Mouse (Mus musculus): ENCODE measurements around the gene Ssb. TPM values are rescaled to one million over a fixed set of nuclear protein-coding genes. Genes with fewer than 3 reads are reported as not detected.

Gene Ssb
- polyA plus RNA-seq, 1 experiment from 2014 or later: 233 TPM

DNA sequence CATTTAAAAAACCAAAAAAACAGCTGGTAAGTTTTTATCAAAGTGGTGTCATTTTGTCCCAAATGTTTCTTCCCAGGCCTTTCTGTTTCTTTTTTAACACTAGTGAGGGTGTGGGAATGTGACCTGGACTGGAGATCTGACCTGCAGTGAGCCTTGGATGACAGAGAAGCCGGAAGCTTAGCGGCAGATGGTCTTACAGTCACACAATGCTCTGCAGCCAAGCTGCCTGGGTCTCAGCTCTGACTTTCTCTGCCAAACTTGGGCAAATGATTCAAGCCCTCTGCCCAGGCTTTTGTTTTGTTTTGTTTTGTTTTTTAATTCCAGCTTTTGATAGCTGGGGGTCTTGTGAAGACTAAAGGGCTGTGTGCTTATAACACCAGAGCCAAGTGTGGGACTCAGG, 35.0 kb upstream of the Ssb start:
- WGBS (ENCODE audit: insufficient replicate concordance): 82% methylated on average over 2 of the region's 2 CpGs
- H3K27me3 ChIP-seq (ENCODE audit: control insufficient read depth, insufficient read depth, low read length): no peaks in the 10 kb centered on the region
- H3K27ac ChIP-seq (ENCODE audit: low read depth, low read length): 0 out of 2 replicates have a peak overlapping the region, but pooled peaks have one; percentile 22
- peaks cover 8% of the 10 kb centered on the region for H3K4me1 ChIP-seq (ENCODE audit: control insufficient read depth, insufficient read depth, low read length)
- no peaks in the 10 kb centered on the region for H3K9me3 ChIP-seq (replicated peaks; ENCODE audit: control insufficient read depth, low read length)
- no peak overlapping the region for H3K9ac ChIP-seq (ENCODE audit: low read depth, low read length)
- ATAC-seq (replicated peaks; ENCODE audit: insufficient number of reproducible peaks, low FRiP score, low TSS enrichment): no peak
- peaks cover 15% of the 10 kb centered on the region for H3K36me3 ChIP-seq (ENCODE audit: control insufficient read depth, insufficient read depth, low read length)
- H3K4me2 ChIP-seq: no peak overlapping the region
- no peak overlapping the region for H3K4me3 ChIP-seq (ENCODE audit: low read depth, low read length)

DNA sequence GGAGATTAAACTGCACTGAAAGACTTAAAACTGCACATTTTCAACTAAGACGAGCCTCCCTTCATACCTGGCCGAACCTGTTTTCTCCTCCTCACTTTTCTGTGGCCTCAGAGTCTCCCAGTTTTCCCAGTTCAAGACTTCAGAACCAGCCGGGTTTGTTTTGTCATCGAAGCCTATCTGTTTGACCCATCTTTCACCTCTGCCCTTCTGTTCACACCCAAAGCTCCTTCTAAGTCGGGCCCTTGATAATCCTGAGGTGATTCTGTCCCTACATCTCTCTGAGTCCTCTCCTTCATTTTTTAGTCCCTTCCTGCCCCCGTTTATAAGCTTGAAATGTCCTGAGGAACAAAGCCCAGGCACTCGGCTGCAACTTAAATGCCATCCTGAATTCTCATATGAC, 33.3 kb upstream of the Ssb start:
- H3K4me2 ChIP-seq: no peak overlapping the region
- H3K36me3 ChIP-seq (ENCODE audit: control insufficient read depth, insufficient read depth, low read length): peaks cover 17% of the 10 kb centered on the region
- ATAC-seq (replicated peaks; ENCODE audit: insufficient number of reproducible peaks, low FRiP score, low TSS enrichment): no peak
- H3K27ac ChIP-seq (ENCODE audit: low read depth, low read length): no peak overlapping the region
- H3K9me3 ChIP-seq (replicated peaks; ENCODE audit: control insufficient read depth, low read length): no peaks in the 10 kb centered on the region
- no peaks in the 10 kb centered on the region for H3K27me3 ChIP-seq (ENCODE audit: control insufficient read depth, insufficient read depth, low read length)
- H3K4me3 ChIP-seq (ENCODE audit: low read depth, low read length): no peak overlapping the region
- H3K4me1 ChIP-seq (ENCODE audit: control insufficient read depth, insufficient read depth, low read length): peaks cover 6% of the 10 kb centered on the region
- H3K9ac ChIP-seq (ENCODE audit: low read depth, low read length): no peak overlapping the region
- 42% methylated on average over 7 of the region's 7 CpGs for WGBS (ENCODE audit: insufficient replicate concordance)

DNA sequence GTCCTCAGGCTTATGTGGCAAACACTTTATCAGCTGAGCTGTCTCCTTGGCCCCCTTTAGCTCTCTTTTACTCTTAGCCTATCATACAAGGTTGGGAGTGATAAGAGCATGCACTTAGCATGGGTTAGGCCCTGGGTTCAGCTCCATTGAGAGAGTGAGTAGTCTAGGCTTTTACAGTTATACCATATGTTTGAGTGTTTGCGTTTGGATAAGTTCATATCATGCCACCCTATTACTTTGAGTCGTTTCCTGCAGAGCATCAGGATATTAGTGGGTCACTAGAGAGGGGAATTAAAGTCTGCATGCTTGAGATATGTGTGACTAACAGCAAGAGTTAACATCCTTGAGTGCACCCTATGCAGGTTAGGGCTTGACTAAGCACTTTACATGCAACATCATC, 31.7 kb upstream of the Ssb start:
- WGBS (ENCODE audit: insufficient replicate concordance): 79% methylated on average over 2 of the region's 2 CpGs
- Histone ChIP-seq H3K27me3 (ENCODE audit: control insufficient read depth, insufficient read depth, low read length) (no peaks in the 10 kb centered on the region), H3K4me1 (ENCODE audit: control insufficient read depth, insufficient read depth, low read length) (no peaks in the 10 kb centered on the region; the same call in 1 of the 2 replicates), H3K4me3 (ENCODE audit: low read depth, low read length) (no peak overlapping the region), H3K27ac (ENCODE audit: low read depth, low read length) (no peak overlapping the region), H3K9me3 (replicated peaks; ENCODE audit: control insufficient read depth, low read length) (no peaks in the 10 kb centered on the region), H3K36me3 (ENCODE audit: control insufficient read depth, insufficient read depth, low read length) (peaks cover 27% of the 10 kb centered on the region), H3K4me2 (no peak overlapping the region), H3K9ac (ENCODE audit: low read depth, low read length) (no peak overlapping the region)
- no peak for ATAC-seq (replicated peaks; ENCODE audit: insufficient number of reproducible peaks, low FRiP score, low TSS enrichment)

DNA sequence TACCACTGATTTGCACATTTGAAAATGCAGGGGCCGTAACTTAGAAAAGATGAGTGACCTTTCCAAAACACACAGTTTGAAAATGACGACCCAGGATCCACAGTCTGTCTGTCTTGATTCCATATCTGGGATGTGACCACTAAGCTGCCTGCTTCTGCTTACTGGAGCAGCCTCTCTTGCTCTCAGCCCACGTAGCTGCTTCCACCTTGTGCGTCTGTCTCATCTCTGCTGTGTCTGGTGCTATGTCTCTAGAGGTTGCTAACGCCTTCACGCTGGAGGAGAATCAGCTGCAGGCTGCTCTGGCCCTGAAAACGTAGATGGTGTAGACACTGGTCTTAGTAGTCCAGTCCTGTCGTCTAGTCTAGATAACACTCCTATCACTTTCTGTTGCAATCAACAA, 31.2 kb upstream of the Ssb start:
- no peaks in the 10 kb centered on the region; the same call in 1 of the 2 replicates for H3K4me1 ChIP-seq (ENCODE audit: control insufficient read depth, insufficient read depth, low read length)
- no peaks in the 10 kb centered on the region for H3K27me3 ChIP-seq (ENCODE audit: control insufficient read depth, insufficient read depth, low read length)
- no peak overlapping the region for H3K4me3 ChIP-seq (ENCODE audit: low read depth, low read length)
- no peaks in the 10 kb centered on the region for H3K9me3 ChIP-seq (replicated peaks; ENCODE audit: control insufficient read depth, low read length)
- H3K27ac ChIP-seq (ENCODE audit: low read depth, low read length): no peak overlapping the region
- 79% methylated on average over 8 of the region's 8 CpGs for WGBS (ENCODE audit: insufficient replicate concordance)
- peaks cover 29% of the 10 kb centered on the region for H3K36me3 ChIP-seq (ENCODE audit: control insufficient read depth, insufficient read depth, low read length)
- ATAC-seq (replicated peaks; ENCODE audit: insufficient number of reproducible peaks, low FRiP score, low TSS enrichment): no peak
- H3K4me2 ChIP-seq: no peak overlapping the region
- no peak overlapping the region for H3K9ac ChIP-seq (ENCODE audit: low read depth, low read length)

DNA sequence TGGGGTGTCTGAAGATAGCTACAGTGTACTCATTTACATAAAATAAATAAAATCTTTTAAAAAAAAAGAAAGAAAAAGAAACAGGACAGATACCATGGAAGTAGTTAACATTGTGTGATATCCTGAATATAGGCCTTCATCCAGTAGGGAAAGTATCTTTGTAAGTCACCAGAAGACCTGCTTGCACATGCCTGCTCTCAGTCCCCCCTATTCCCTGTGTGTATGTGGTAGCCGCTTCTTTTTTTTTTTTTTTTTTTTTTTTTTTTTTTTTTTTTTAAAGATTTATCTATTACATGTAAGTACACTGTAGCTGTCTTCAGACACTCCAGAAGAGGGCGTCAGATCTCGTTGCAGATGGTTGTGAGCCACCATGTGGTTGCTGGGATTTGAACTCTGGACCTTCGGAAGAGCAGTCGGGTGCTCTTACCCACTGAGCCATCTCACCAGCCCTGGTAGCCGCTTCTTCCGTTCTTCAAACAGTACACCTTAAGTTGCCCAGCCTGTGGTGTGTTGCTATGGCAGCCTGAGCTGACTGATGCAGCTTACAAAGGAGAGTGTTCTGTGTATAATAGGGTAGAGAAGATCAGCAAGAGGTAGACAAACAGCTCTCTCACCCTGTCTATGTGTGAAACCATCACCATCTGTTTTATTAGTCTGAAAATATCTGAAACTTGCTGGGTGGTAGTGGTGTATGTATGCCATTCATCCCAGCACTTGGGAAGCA, 24.0 kb upstream of the Ssb start:
- no peaks in the 10 kb centered on the region for H3K27me3 ChIP-seq (ENCODE audit: control insufficient read depth, insufficient read depth, low read length)
- no peaks in the 10 kb centered on the region for H3K9me3 ChIP-seq (replicated peaks; ENCODE audit: control insufficient read depth, low read length)
- no peak overlapping the region for H3K27ac ChIP-seq (ENCODE audit: low read depth, low read length)
- ATAC-seq (replicated peaks; ENCODE audit: insufficient number of reproducible peaks, low FRiP score, low TSS enrichment): no peak
- no peak overlapping the region for H3K4me2 ChIP-seq
- no peak overlapping the region for H3K4me3 ChIP-seq (ENCODE audit: low read depth, low read length)
- 69% methylated on average over 7 of the region's 7 CpGs for WGBS (ENCODE audit: insufficient replicate concordance)
- H3K9ac ChIP-seq (ENCODE audit: low read depth, low read length): no peak overlapping the region
- no peaks in the 10 kb centered on the region for H3K4me1 ChIP-seq (ENCODE audit: control insufficient read depth, insufficient read depth, low read length)
- H3K36me3 ChIP-seq (ENCODE audit: control insufficient read depth, insufficient read depth, low read length): peaks cover 17% of the 10 kb centered on the region; the same call in 1 of the 2 replicates

DNA sequence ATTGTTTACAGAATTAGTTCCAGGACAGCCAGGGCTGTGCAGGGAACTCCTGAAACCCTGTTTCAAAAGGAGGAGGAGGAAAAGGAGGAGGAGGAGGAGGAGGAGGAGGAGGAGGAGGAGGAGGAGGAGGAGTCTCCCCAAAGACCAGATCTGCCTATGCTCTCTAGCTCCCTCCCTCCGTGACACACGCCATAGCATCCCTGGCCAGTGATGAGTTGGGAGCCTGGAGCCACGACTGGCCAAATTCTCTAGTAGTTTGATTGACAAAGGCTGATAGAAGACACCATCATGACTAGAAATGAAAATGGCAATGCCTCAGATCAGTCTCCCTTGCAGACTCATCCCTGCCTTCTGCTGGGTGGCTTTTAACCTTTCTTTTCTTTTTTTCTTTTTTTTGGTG, 23.4 kb upstream of the Ssb start:
- 43% methylated on average over 3 of the region's 3 CpGs for WGBS (ENCODE audit: insufficient replicate concordance)
- Histone ChIP-seq H3K4me1 (ENCODE audit: control insufficient read depth, insufficient read depth, low read length) (no peaks in the 10 kb centered on the region), H3K9me3 (replicated peaks; ENCODE audit: control insufficient read depth, low read length) (no peaks in the 10 kb centered on the region), H3K27me3 (ENCODE audit: control insufficient read depth, insufficient read depth, low read length) (no peaks in the 10 kb centered on the region), H3K4me3 (ENCODE audit: low read depth, low read length) (no peak overlapping the region), H3K27ac (ENCODE audit: low read depth, low read length) (no peak overlapping the region), H3K36me3 (ENCODE audit: control insufficient read depth, insufficient read depth, low read length) (peaks cover 15% of the 10 kb centered on the region; the same call in 1 of the 2 replicates), H3K9ac (ENCODE audit: low read depth, low read length) (no peak overlapping the region), H3K4me2 (no peak overlapping the region)
- ATAC-seq (replicated peaks; ENCODE audit: insufficient number of reproducible peaks, low FRiP score, low TSS enrichment): no peak

DNA sequence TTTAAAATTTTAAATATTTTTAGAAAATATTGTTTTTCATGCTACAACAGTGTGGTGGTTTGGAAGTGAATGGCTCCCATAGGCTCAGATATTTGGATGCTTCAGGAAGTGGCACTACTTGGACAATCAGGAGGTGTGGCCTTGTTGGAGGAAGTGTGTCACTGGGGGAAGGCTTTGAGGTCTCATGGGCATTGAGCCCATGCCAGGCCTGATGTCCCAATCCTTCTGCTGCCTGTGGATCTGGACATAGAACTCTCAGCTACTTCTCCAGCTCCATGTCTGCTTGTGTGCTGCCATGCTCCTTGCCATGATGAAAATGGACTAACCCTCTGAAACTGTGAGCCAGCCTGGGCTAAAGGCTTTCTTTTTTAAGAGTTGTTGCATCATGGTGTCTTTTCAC, 22.7 kb upstream of the Ssb start:
- Histone ChIP-seq H3K4me1 (ENCODE audit: control insufficient read depth, insufficient read depth, low read length) (no peaks in the 10 kb centered on the region), H3K27me3 (ENCODE audit: control insufficient read depth, insufficient read depth, low read length) (no peaks in the 10 kb centered on the region), H3K9ac (ENCODE audit: low read depth, low read length) (no peak overlapping the region), H3K4me3 (ENCODE audit: low read depth, low read length) (no peak overlapping the region), H3K4me2 (no peak overlapping the region), H3K9me3 (replicated peaks; ENCODE audit: control insufficient read depth, low read length) (no peaks in the 10 kb centered on the region), H3K36me3 (ENCODE audit: control insufficient read depth, insufficient read depth, low read length) (0 out of 2 replicates have a peak, but pooled peaks cover 8% of the 10 kb centered on the region), H3K27ac (ENCODE audit: low read depth, low read length) (no peak overlapping the region)
- no peak for ATAC-seq (replicated peaks; ENCODE audit: insufficient number of reproducible peaks, low FRiP score, low TSS enrichment)

DNA sequence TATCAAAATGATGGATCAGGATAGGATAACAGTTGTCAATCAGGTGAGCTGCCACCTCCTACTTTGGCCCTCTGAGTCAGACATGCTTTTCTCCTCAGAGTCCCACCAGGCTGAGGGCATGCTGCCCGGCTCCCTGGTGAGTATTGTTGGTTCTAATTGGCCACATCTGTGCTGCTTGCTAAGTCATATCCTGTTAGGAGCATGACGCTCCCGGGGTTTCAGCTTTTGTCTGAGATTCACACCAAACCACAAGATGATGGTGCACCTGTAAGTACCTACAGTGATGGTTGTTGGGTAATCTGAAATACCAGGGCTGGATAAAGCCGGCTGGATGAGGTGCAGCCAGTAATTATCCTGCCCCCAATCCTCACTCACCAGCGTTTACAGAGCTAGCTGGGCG, 21.1 kb upstream of the Ssb start:
- H3K36me3 ChIP-seq (ENCODE audit: control insufficient read depth, insufficient read depth, low read length): 0 out of 2 replicates have a peak, but pooled peaks cover 2% of the 10 kb centered on the region
- WGBS (ENCODE audit: insufficient replicate concordance): 43% methylated on average over 6 of the region's 6 CpGs
- H3K9me3 ChIP-seq (replicated peaks; ENCODE audit: control insufficient read depth, low read length): no peaks in the 10 kb centered on the region
- no peak overlapping the region for H3K27ac ChIP-seq (ENCODE audit: low read depth, low read length)
- H3K4me1 ChIP-seq (ENCODE audit: control insufficient read depth, insufficient read depth, low read length): no peaks in the 10 kb centered on the region
- no peak overlapping the region for H3K9ac ChIP-seq (ENCODE audit: low read depth, low read length)
- no peak overlapping the region for H3K4me3 ChIP-seq (ENCODE audit: low read depth, low read length)
- H3K4me2 ChIP-seq: no peak overlapping the region
- ATAC-seq (replicated peaks; ENCODE audit: insufficient number of reproducible peaks, low FRiP score, low TSS enrichment): no peak
- H3K27me3 ChIP-seq (ENCODE audit: control insufficient read depth, insufficient read depth, low read length): no peaks in the 10 kb centered on the region

DNA sequence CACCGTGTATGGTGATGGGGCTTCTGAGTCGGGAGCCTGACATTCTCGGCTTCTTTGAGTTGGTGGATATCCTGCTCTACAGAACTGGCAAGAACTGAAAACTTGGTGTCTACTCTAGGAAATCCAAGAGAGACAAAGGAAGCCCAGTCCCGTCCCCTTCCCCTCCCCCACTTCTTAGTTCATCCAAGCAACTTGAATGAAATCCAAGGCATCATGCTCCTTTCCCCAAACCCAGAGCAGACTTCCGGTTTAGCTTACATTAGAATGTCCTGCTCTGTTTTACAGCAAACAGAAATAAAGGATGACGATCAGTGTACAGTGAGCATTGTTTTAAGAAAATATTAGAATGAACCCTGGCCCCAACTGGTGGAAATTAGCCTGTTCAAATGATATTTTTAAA, 12.1 kb upstream of the Ssb start:
- no peak overlapping the region for H3K27ac ChIP-seq (ENCODE audit: low read depth, low read length)

More for the DNA sequence above, 12.1 kb upstream of the Ssb start:
- no peak for ATAC-seq (replicated peaks; ENCODE audit: insufficient number of reproducible peaks, low FRiP score, low TSS enrichment)
- Histone ChIP-seq H3K9me3 (replicated peaks; ENCODE audit: control insufficient read depth, low read length) (no peaks in the 10 kb centered on the region), H3K9ac (ENCODE audit: low read depth, low read length) (no peak overlapping the region), H3K4me1 (ENCODE audit: control insufficient read depth, insufficient read depth, low read length) (no peaks in the 10 kb centered on the region), H3K4me2 (no peak overlapping the region), H3K36me3 (ENCODE audit: control insufficient read depth, insufficient read depth, low read length) (no peaks in the 10 kb centered on the region), H3K27me3 (ENCODE audit: control insufficient read depth, insufficient read depth, low read length) (no peaks in the 10 kb centered on the region), H3K4me3 (ENCODE audit: low read depth, low read length) (no peak overlapping the region)
- 67% methylated on average over 6 of the region's 6 CpGs for WGBS (ENCODE audit: insufficient replicate concordance)
